Mouse (Mus musculus) CD4-positive naive resting alpha-beta T cell, adult 76 days (primary cell): Measurements from ENCODE around the gene Cyp26a1. TPM values are rescaled to one million over a fixed set of nuclear protein-coding genes. Genes with fewer than 3 reads are reported as not detected.

Experiments
- total RNA-seq: library from RNA; stranded (reverse); gene quantifications from one replicate; pipeline ENCODE4 v1.2.4, GENCODE M21; 2023

Gene Cyp26a1
- total RNA-seq, result 0.41 TPM

GRCm38 (mm10) chr19:37697651-37698272 lies at the start of gene Cyp26a1:
TSS of gene Cyp26a1 (plus strand) at chr19:37697798.

GRCm38 (mm10) chr19:37685281-37685680 lies 12.3 kb upstream of the Cyp26a1 start, which contains the start of gene Cyp26c1:
TSS of gene Cyp26c1 (plus strand) at chr19:37685581.

Other genes starting within 250 kb of the Cyp26a1 start
- 30.7 TPM for gene Exoc6, start 147.4 kb upstream of the Cyp26a1 start, total RNA-seq
- 0.32 TPM for gene Cyp26c1, start 12.2 kb upstream of the Cyp26a1 start, total RNA-seq